Mouse (Mus musculus) CH12.LX (cell line): Measurements from ENCODE around the gene Ear1. TPM values are rescaled to one million over a fixed set of nuclear protein-coding genes. Genes with fewer than 3 reads are reported as not detected.
"Not testable (repeated sequence)": the region's sequence is repeated elsewhere in the genome, so short reads cannot be mapped to it uniquely, and the experiment has no call there.

Experiments used
- DNase-seq: peaks from one replicate; pipeline ENCODE4 v3.0.0-alpha.2; 2013; ENCODE audit errors: extremely low read depth
- H3K27ac ChIP-seq: 2 replicates; pipeline ENCODE4 v1.5.1; 2012; ENCODE audit warnings: low read depth, mild to moderate bottlenecking, control low read depth, moderate library complexity; ENCODE audit not compliant: insufficient read depth
- H3K27me3 ChIP-seq: replicated peaks from 2 replicates; pipeline ENCODE3; 2012; ENCODE audit warnings: inconsistent platforms
- H3K36me3 ChIP-seq, 2 experiments: replicated peaks in 1 of 2; 2 replicates each; pipeline versions ENCODE3 to v1.6.1; 2012; ENCODE audit warnings: inconsistent platforms in 1 of 2, low read length in 1 of 2, mild to moderate bottlenecking in 1 of 2, mixed read lengths in 1 of 2, moderate library complexity in 1 of 2; ENCODE audit not compliant: control insufficient read depth in 1 of 2, insufficient read depth in 1 of 2
- H3K4me1 ChIP-seq, 2 experiments: 2 replicates each; pipeline ENCODE4 v1.6.1; 2012; ENCODE audit warnings: inconsistent platforms in 1 of 2, moderate library complexity in 1 of 2; ENCODE audit not compliant: insufficient read depth in 2 of 2, control insufficient read depth in 1 of 2
- H3K4me2 ChIP-seq: 2 replicates; pipeline ENCODE4 v1.6.1; 2012; ENCODE audit warnings: low read depth, mild to moderate bottlenecking, control low read depth; ENCODE audit not compliant: poor library complexity, insufficient read depth, severe bottlenecking
- H3K4me3 ChIP-seq, 3 experiments: fragments of 150-350 bp in 1 of 3; sonication (generic) in 1 of 3; replicated peaks in 1 of 3; 2 replicates each; pipeline versions ENCODE3 to v1.5.1; 2011 to 2012; ENCODE audit warnings: low read depth in 2 of 3, low read length in 2 of 3, mild to moderate bottlenecking in 2 of 3, moderate library complexity in 2 of 3, control low read depth in 1 of 3, improper control_type of control experiment in 1 of 3, inconsistent platforms in 1 of 3, mixed read lengths in 1 of 3; ENCODE audit not compliant: poor library complexity in 1 of 3
- H3K79me2 ChIP-seq: replicated peaks from 2 replicates; pipeline ENCODE4 v1.6.1; 2012; ENCODE audit warnings: mild to moderate bottlenecking, moderate library complexity; ENCODE audit not compliant: control insufficient read depth, poor library complexity, insufficient read depth, severe bottlenecking; ENCODE audit errors: extremely low read depth
- H3K9ac ChIP-seq: 2 replicates; pipeline ENCODE4 v1.6.1; 2012; ENCODE audit warnings: low read depth, mild to moderate bottlenecking, control low read depth, moderate library complexity; ENCODE audit not compliant: insufficient read depth
- H3K9me3 ChIP-seq: replicated peaks from 2 replicates; pipeline ENCODE3; 2012; ENCODE audit warnings: low read length, inconsistent platforms, mixed read lengths
- CTCF ChIP-seq, 2 experiments: IDR thresholded peaks in 1 of 2; conservative IDR thresholded peaks in 1 of 2; 2 replicates each; pipeline ENCODE4 v1.5.1; 2011 to 2012; ENCODE audit warnings: low read depth in 2 of 2, low read length in 2 of 2, improper control_type of control experiment in 1 of 2, inconsistent platforms in 1 of 2, mild to moderate bottlenecking in 1 of 2, moderate library complexity in 1 of 2
- RAD21 ChIP-seq: IDR thresholded peaks from 2 replicates; pipeline ENCODE4 v1.6.1; 2011; ENCODE audit warnings: low read depth, mild to moderate bottlenecking, low read length, improper control_type of control experiment, moderate library complexity
- SMC3 ChIP-seq: IDR thresholded peaks from 2 replicates; pipeline ENCODE4 v1.6.1; 2011; ENCODE audit warnings: low read depth, low read length, improper control_type of control experiment
- dilution Hi-C: fragments of 300-500 bp; cut with MboI; formaldehyde crosslinking; loops from 2 replicates; pipeline ENCODE4 v1.14.3; 2020; ENCODE audit warnings: low sequenced_read_pairs; ENCODE audit not compliant: extremely low pct_unique_long_range_greater_than_20kb, extremely low pct_ligation_motif_present
- in situ Hi-C: fragments of 300-500 bp; cut with MboI; formaldehyde crosslinking; loops from 3 replicates; pipeline ENCODE4 v1.14.3; 2019; ENCODE audit warnings: low sequenced_read_pairs, low pct_ligation_motif_present, low pct_unique_long_range_greater_than_20kb, mixed read lengths
- polyA plus RNA-seq: library from polyadenylated mRNA; unstranded; fragments of >175 nt; gene quantifications from 2 replicates; pipeline ENCODE4 v1.2.1, GENCODE M21; 2012; ENCODE audit warnings: low read depth; ENCODE audit not compliant: insufficient read length
- total RNA-seq, 2 experiments: library from RNA; depleted of rRNA; stranded (reverse); fragments of 300-350 nt in 1 of 2; fragments of >200 nt in 1 of 2; gene quantifications; 2 replicates each; pipeline ENCODE4 v1.2.3; 2012 to 2014

Gene Ear1
- total and polyA plus RNA-seq, 3 experiments = not detected

GRCm38 (mm10) chr14:43824176-43824575 is 51.1 kb downstream of the Ear1 start:
- H3K4me1 ChIP-seq, H3K9me3 ChIP-seq, H3K9ac ChIP-seq, DNase-seq, H3K79me2 ChIP-seq, H3K36me3 ChIP-seq, H3K4me3 ChIP-seq, in situ Hi-C loops, dilution Hi-C loops, H3K27me3 ChIP-seq, H3K4me2 ChIP-seq, H3K27ac ChIP-seq: not testable (repeated sequence)

GRCm38 (mm10) chr14:43821869-43822268 is 53.4 kb downstream of the Ear1 start:
- dilution Hi-C loops, H3K4me3 ChIP-seq, H3K27ac ChIP-seq, H3K9ac ChIP-seq, H3K27me3 ChIP-seq, H3K9me3 ChIP-seq, H3K4me2 ChIP-seq, H3K4me1 ChIP-seq, H3K79me2 ChIP-seq, DNase-seq, H3K36me3 ChIP-seq, in situ Hi-C loops: not testable (repeated sequence)

GRCm38 (mm10) chr14:43812458-43812857 is 62.9 kb downstream of the Ear1 start:
- H3K4me1 ChIP-seq, in situ Hi-C loops, H3K9ac ChIP-seq, dilution Hi-C loops, H3K79me2 ChIP-seq, H3K36me3 ChIP-seq, H3K4me2 ChIP-seq, H3K4me3 ChIP-seq, H3K9me3 ChIP-seq, H3K27me3 ChIP-seq, H3K27ac ChIP-seq: not testable (repeated sequence)
- TF ChIP-seq RAD21 (peak; percentile 6), SMC3 (peak; percentile 14; the same call in 1 of the 2 replicates), CTCF (conservative IDR thresholded peaks at IDR 0.05 in 1 of 2, IDR thresholded peaks at IDR 0.05 in 1 of 2; ENCODE audit: low read depth in 2 of 2, low read length in 2 of 2) (peak; percentile 44 to 49)
- peak; percentile 81 for DNase-seq

- in situ Hi-C loops, H3K4me3 ChIP-seq, H3K9ac ChIP-seq, H3K4me1 ChIP-seq, H3K9me3 ChIP-seq, H3K4me2 ChIP-seq, H3K36me3 ChIP-seq, H3K27me3 ChIP-seq, H3K79me2 ChIP-seq, dilution Hi-C loops, DNase-seq, H3K27ac ChIP-seq: not testable (repeated sequence)
Observed at GRCm38 (mm10) chr14:43808142-43808541, 67.2 kb downstream of the Ear1 start.

- H3K27me3 ChIP-seq, H3K36me3 ChIP-seq, H3K4me1 ChIP-seq, H3K4me2 ChIP-seq, H3K79me2 ChIP-seq, in situ Hi-C loops, H3K4me3 ChIP-seq, dilution Hi-C loops, H3K9ac ChIP-seq, H3K27ac ChIP-seq, DNase-seq, H3K9me3 ChIP-seq: not testable (repeated sequence)
Observed at GRCm38 (mm10) chr14:43804435-43804834, 70.9 kb downstream of the Ear1 start.

GRCm38 (mm10) chr14:43796905-43797470 is 78.3 kb downstream of the Ear1 start:
- H3K27me3 ChIP-seq, H3K27ac ChIP-seq, dilution Hi-C loops, in situ Hi-C loops, H3K9ac ChIP-seq, DNase-seq, H3K36me3 ChIP-seq, H3K4me1 ChIP-seq, H3K9me3 ChIP-seq, H3K4me2 ChIP-seq, H3K4me3 ChIP-seq, H3K79me2 ChIP-seq: not testable (repeated sequence)
